Mouse (Mus musculus): ENCODE measurements around the gene Dab1.

Gene Dab1

GRCm38 (mm10) chr4:104113209-104114005, 494.2 kb downstream of the Dab1 start:
- peak; percentile 64 for DNase-seq (ENCODE audit: low spot score)

- peak; percentile 32 for DNase-seq (ENCODE audit: low spot score)
These were observed 494.8 kb downstream of the Dab1 start for GRCm38 (mm10) chr4:104114006-104114361.

- DNase-seq (ENCODE audit: low spot score), result no peak
These were observed 500.9 kb downstream of the Dab1 start for GRCm38 (mm10) chr4:104120108-104120507.

- no peak for DNase-seq (ENCODE audit: low spot score)
These were observed 502.8 kb downstream of the Dab1 start for GRCm38 (mm10) chr4:104121959-104122358.

- peak; percentile 18 for DNase-seq (ENCODE audit: low spot score)
These were observed 503.2 kb downstream of the Dab1 start for GRCm38 (mm10) chr4:104122364-104122763.

GRCm38 (mm10) chr4:104153637-104154036, 534.5 kb downstream of the Dab1 start:
- DNase-seq (ENCODE audit: low spot score), result no peak

GRCm38 (mm10) chr4:104178067-104178466, 558.9 kb downstream of the Dab1 start:
- DNase-seq (ENCODE audit: low spot score), result no peak

- DNase-seq (ENCODE audit: low spot score), result no peak
These were observed 567.2 kb downstream of the Dab1 start for GRCm38 (mm10) chr4:104186311-104186710.

GRCm38 (mm10) chr4:104198635-104199034, 579.5 kb downstream of the Dab1 start:
- DNase-seq (ENCODE audit: low spot score), result no peak

- no peak for DNase-seq (ENCODE audit: low spot score)
These were observed 582.5 kb downstream of the Dab1 start for GRCm38 (mm10) chr4:104201686-104202085.

- no peak for DNase-seq (ENCODE audit: low spot score)
These were observed 584.9 kb downstream of the Dab1 start for GRCm38 (mm10) chr4:104204047-104204446.

- DNase-seq (ENCODE audit: low spot score), result peak; percentile 26
These were observed 587.5 kb downstream of the Dab1 start for GRCm38 (mm10) chr4:104206639-104207038.

- no peak for DNase-seq (ENCODE audit: low spot score)
These were observed 589.9 kb downstream of the Dab1 start for GRCm38 (mm10) chr4:104209081-104209480.

GRCm38 (mm10) chr4:104210796-104211195, 591.6 kb downstream of the Dab1 start:
- DNase-seq (ENCODE audit: low spot score), result no peak

- DNase-seq (ENCODE audit: low spot score), result no peak
These were observed 592.6 kb downstream of the Dab1 start for GRCm38 (mm10) chr4:104211531-104212455.

- no peak for DNase-seq (ENCODE audit: low spot score)
These were observed 595.6 kb downstream of the Dab1 start for GRCm38 (mm10) chr4:104214724-104215123.

GRCm38 (mm10) chr4:104217336-104217735, 598.2 kb downstream of the Dab1 start:
- no peak for DNase-seq (ENCODE audit: low spot score)

GRCm38 (mm10) chr4:104218765-104219164, 599.6 kb downstream of the Dab1 start:
- no peak for DNase-seq (ENCODE audit: low spot score)

GRCm38 (mm10) chr4:104220099-104220498, 600.9 kb downstream of the Dab1 start:
- no peak for DNase-seq (ENCODE audit: low spot score)

GRCm38 (mm10) chr4:104229296-104229695, 610.1 kb downstream of the Dab1 start:
- DNase-seq (ENCODE audit: low spot score), result no peak

- DNase-seq (ENCODE audit: low spot score), result no peak
These were observed 627.3 kb downstream of the Dab1 start for GRCm38 (mm10) chr4:104246506-104246905.

GRCm38 (mm10) chr4:104249462-104249861, 630.3 kb downstream of the Dab1 start:
- DNase-seq (ENCODE audit: low spot score), result no peak

GRCm38 (mm10) chr4:104257776-104258175, 638.6 kb downstream of the Dab1 start:
- peak; percentile 53 for DNase-seq (ENCODE audit: low spot score)

Data from layer of hippocampus, adult 11-12 months (tissue).